Mouse (Mus musculus) testis, adult 2 months (tissue): ENCODE measurements at regions not wholly inside any gene's neighbourhood (a gene's known extent, or its start where the extent isn't known, plus 50 kb on each side); places are given as distances from the start of the nearest gene placed in this dataset.

Experiments used
- CTCF ChIP-seq: fragments of 200-500 bp; IDR thresholded peaks from 2 replicates; pipeline ENCODE4 v1.5.1; 2012; ENCODE audit warnings: low read depth, mild to moderate bottlenecking, inconsistent platforms, low read length, moderate library complexity; ENCODE audit not compliant: control insufficient read depth, insufficient read depth, insufficient replicate concordance
- POLR2A ChIP-seq: fragments of 200-500 bp; IDR thresholded peaks from 2 replicates; pipeline ENCODE4 v1.6.1; 2012; ENCODE audit warnings: low read depth, mild to moderate bottlenecking, inconsistent platforms, low read length, moderate library complexity; ENCODE audit not compliant: control insufficient read depth

- TF ChIP-seq POLR2A: no peak
- TF ChIP-seq CTCF: no peak
These were observed 617.0 kb downstream of the Psat1 start for GRCm38 (mm10) chr19:15330155-15330554.
